Mouse (Mus musculus) CH12.LX (cell line): ENCODE measurements at regions not wholly inside any gene's neighbourhood (a gene's known extent, or its start where the extent isn't known, plus 50 kb on each side); places are given as distances from the start of the nearest gene placed in this dataset.

Experiments used
- BHLHE40 ChIP-seq: IDR thresholded peaks from 2 replicates; pipeline ENCODE4 v1.6.1; 2011; ENCODE audit warnings: mild to moderate bottlenecking, low read depth, low read length, improper control_type of control experiment
- POLR2A ChIP-seq: IDR thresholded peaks from 2 replicates; pipeline ENCODE4 v1.6.1; 2011; ENCODE audit warnings: low read depth, mild to moderate bottlenecking, improper control_type of control experiment, low read length

- no peak for TF ChIP-seq POLR2A
- no peak for TF ChIP-seq BHLHE40
Measured at GRCm38 (mm10) chr2:45182876-45183275, 65.7 kb upstream of the Zeb2 start.
